Mouse (Mus musculus): ENCODE measurements around the gene Zswim1.
A peak's percentile ranks its signal among the peaks of the same experiment; 100 is the strongest.

Zswim1 gene

DNA sequence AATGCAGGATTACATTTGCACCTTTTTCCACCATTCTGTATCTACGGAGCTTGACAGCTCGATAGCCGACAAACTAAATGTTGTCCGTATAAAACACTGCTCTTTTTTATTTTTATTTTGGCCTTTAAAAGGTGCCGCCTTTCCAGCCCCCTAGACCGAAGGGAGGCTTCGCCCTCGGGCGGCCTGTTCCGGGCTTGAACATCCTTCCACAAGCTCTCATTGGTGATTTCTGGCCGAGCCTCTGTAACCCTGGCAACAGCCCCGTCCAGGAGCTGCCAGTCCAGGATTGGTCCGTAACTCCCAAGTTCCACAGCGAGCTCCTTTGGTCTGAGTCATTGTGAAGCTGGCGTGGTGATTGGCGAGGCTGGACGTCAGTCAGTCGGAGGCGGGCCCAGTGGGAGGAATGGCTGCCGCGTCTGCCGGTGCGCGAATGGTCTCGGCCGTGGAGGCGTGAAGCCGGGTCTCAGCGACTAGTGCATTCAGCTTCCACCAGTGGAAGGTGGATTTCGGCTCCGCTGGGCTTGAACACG is at the start of gene Zswim1:
Zswim1 (plus strand) TSS at position 51 of the 530 bp plus-strand sequence.
- peak; percentile 97 for DNase-seq

DNA sequence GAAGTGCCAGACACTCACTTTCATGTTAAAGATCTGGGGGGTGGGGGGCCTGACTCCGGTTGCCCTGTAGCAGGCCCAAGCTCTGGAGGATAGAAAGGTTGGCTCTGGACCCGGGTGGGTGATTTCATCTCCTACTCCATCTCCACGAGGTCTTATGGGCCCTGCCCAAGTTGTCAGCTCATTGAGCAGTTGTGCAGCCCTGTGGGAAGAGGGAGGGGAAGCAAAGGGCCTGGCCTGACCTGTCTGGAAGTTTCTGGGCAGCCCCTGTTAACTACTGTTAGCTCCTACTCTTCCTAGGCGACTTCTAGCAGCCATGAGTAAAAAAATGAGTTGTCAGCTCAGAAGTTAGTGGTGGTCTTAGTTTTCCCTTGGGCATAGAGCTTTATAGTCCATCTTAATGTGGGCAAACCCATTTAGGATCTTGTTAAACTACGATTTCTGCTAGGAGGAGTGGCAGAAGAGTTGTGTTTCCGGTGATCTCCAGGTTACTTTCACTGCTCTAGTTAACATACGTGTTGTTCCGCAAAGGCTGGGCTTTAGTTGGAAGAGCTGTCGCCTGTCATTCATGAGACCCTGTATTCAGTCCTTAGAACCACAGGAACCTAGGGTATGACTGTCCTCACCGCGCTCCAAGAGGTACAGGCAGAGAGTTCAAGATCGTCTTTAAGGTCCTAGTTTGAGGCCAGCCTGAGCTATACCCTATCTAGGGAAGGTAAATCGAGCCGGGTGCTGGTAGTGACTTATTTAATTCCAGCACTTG is 49.1 kb upstream of the Zswim1 start:
- no peak for DNase-seq

DNA sequence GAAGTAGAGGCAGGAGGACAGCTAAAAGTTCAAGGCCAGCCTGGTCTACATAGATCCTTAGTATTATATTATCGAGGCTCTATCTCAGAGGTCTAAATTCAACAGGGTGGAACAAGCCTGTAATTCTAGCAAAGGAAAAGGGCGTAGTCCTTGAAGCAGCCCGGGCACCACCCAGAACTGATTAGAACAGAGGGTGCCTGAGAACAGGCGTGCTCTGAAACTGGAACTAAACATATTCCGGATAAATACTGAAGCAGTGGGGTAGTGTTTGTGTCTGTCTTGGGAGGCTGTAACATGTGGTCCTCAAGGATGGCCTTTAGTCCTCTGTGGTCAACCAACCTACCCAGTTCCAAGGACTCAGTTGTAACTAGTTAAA is 48.5 kb upstream of the Zswim1 start:
- DNase-seq, result no peak

DNA sequence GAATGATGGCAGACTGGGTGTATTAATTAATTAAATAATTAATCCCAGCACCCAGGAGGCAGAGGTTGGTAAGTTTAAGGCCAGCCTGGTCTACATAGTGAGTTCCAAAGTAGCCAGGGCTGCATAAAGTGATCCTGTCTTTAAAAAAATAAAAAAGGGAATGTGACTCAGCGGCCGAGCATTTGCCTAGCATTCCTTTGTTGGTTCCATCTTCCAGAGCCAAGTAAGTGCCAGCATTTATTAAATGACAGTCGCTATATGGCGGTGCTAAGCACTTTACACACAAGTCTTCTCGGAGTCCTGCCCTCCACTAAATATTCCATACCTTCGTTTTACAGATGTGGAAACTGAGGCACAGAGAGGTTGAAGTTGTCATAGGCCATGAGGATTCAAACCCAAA is 46.4 kb upstream of the Zswim1 start:
- DNase-seq, result no peak

DNA sequence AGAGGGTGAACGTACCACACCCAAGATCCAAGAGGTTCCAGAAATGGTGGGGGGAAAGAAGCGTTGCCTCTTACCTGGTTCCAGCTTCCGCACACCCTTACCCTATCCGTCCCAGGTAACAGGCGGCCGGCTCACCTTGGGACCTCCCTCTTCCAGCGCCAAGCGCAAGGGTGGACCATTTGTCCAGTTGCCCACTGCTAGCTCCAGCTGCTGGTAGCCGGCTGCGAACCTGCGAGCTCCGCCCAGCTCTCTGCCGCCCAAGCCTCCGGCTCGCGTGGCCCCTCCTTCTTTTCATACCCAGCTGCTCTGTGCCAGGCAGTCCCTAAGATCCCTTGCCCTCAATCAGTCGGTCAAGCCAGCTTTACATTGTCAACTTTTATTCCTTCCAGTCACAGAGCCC is 45.7 kb upstream of the Zswim1 start:
- no peak for DNase-seq

DNA sequence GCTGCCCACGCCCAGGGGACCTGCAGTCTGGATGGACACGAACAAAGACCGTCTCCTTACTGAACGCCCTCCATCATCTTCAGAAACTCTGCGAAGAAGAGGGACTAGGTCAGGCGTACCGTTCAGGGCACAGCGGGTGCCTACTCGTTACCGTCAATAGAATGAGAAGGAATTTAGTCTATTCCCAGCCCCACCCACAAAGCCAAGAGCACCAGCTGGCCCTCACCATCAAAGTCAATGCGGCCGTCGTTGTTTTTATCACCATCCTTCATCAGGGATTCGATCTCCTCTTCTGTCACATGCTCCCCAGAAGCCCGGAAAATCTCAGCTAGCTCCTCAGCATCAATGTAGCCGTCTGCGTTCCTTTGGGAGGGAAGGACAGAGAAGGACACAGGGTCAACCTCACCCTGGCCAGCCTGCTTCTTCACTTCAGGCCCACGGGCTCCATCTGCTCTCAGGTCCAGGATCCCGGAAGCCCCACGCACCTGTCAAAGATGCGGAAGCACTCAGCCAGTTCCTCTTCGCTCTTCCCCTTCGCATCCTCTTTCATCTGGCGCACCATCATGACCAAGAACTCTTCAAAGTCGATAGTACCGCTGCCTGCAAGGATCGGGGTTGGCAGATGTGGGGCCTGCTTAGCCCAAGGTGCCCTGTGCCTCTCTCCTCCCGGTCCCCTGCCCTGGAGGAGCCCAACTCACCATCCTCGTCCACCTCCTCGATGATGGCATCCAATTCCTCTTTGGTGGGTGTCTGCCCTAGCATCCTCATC is 45.1 kb upstream of the Zswim1 start:
- no peak for DNase-seq

DNA sequence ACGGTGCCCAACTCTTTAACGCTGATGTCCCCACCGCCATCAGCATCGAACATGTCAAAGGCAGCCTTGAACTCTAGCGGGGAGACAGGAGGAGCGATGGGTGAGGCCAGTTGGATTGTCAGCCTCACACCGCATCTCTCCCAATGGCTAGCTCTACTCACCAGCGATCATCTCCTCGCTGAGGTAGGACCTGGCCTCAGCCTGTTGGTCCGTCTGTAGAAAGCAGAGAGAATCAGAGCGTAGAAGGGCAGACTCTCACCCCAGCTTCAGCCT is 44.5 kb upstream of the Zswim1 start:
- no peak for DNase-seq

DNA sequence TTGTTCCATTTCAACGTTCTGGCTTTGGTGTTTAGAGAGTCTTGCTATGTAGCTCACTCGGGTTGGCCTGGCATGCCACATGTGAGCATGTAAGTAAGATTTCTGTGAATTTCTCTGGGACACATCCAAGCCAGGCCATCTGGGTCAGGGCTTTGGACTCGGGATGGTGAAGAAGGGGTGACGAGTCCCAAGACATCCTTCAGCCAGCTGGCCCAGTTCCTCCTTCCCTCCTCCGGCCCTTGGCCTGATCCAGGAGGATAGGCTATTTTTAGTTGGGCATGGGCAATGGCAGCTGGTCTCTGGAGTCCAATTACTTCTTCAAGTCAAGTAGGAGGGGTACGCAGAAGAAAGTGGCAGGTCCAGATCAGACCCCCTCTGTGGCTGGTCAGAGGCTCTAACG is 43.7 kb upstream of the Zswim1 start:
- no peak for DNase-seq

DNA sequence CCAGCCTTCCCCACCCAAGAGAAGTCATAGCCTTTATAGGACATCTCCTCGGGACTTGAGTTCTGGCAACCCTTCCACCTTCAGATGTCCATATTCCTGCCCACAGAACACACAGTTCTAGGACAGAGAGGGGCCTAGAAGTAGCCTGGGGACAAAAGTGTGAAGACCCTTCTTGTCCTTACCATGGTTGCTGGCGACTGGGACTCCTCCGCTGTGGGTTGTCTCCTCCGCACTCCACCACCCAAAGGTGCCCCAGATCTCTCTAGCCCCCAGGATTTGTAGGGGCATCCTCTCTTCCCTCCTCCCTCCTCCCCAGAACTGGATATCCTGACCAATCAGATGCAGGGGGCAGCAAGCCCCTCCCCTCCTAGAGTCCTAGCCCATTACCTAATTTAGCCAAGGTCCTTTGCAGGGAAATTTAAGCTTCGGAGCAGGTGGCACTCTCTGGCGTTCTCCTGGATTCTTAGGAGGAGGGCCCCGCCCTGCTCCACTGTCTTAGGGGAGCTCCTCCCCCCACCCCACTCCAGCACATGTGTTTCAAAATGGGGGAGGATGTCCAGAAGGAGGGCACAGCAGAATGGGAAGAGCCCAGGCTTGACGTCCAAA is 42.9 kb upstream of the Zswim1 start, which contains the start of gene Tnnc2:
Tnnc2 (minus strand) TSS at position 487 of the 606 bp plus-strand sequence.
- DNase-seq, result no peak

DNA sequence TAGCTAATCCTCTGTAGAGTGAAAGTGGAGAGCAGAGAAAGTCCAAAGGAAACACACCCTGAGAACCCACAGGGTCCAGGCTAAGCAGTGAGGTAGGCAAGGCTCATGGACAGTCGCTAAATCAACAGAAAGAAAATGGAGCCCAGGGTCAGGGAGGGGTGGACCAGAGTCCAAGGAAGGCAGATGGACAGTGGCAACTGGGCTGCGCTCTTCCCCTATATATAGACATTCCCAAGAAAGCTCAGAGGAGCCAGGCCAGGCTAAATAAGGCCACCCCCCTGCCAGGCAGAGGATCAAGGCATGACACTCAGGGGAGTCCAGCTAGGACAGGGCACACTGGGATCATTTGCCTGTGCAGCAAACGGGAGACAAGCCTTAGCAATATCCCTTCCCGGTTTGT is 40.6 kb upstream of the Zswim1 start:
- no peak for DNase-seq

DNA sequence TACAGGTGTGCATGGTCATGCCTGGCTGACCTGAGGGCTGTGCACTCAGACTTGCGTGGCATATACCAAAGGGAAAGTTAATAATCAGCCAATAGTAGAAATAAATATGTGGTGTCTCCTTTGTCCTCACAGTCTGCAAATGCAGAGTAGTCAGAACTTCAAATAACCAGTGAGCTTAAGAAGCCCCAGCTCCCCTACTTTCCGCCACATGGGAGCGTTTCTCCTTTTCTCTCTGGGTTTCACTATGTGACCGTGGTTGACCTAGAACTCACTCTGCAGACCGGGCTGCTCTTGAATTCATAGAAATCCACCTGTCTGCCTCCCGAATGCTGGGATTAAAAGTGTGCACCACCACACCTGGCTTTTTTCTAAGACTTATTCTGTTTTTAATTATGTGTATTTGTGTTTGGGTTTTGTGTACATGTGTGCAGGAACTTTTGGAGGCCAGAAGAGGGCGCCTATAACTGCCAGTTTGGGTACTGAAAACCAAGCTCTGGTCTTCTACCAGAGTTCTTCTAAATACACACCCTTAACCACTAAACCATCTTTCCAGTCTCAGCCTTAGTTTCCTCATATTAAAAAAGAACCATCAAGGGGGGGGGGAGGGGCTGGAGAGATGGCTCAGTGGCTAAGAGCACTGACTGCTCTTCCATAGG is 38.4 kb upstream of the Zswim1 start:
- no peak for DNase-seq

DNA sequence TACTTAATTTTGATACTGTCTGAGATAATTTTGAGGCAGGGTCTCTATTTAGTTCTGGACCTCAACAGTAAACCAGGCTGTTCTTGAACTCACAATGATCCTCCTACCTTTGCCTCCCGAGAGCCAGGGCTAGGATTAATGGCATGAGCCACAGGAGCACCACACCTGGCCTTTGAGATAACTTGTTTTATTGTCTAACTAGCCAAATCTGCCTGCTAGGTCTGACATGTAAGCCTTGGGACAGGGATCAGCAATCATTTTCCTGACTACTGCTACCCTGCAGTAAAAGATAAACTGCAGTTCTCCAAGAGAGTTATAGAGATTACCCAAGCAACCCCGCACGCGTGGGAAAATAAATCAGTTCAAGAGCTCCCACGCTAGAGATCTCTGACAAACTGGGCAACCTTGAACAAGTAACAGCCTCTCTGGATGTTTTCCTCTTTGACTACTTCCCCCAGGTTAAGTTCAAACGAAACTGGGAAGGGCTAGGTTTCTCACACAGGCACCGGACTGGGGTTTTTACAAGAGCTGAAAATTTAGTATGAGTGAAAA is 37.5 kb upstream of the Zswim1 start:
- DNase-seq, result peak; percentile 26

DNA sequence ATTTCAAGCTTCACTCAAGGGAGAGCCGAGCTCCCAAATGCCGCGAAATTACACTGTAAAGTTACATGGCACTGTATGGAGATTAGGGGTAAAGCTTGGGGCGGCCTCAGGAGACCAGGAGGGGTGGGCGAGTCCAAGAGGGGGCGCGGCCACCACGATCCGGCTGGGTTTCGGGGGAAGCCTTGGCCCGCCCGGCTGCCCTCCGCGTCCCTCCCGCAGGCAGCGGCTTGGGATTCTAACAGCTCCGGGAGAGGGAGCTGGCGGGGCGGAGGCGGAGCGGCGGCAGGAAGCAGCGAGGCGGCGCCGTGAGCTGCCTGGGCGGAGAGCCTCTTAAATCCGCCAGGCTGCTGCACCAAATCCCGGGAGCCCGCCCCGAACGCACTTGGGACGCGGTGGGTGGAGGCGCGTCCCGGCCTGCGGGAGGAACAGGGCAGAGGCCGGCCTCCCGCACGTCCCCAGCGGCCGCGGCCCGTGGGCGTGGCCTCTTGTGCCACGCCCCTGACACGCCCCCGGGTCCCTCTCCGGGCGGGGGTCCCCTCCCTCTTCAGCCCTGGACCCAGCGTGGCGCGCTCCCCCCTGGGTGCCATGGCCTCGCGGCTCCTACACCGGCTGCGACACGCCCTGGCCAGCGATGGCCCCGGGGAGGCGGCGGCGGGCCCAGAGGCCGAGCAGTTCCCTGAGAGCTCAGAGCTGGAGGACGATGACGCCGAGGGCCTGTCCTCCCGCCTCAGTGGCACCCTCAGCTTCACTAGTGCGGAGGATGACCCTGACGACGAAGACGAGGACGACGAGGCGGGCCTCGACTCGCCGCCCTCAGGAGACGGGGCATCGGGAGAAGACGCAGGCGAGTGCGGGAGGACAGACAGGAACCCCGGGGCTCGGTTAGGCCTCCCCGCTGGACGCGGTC is 36.8 kb upstream of the Zswim1 start, which contains the start of gene Snx21:
Snx21 (plus strand) TSS at position 343 of the 907 bp plus-strand sequence.
- peak; percentile 92 for DNase-seq

DNA sequence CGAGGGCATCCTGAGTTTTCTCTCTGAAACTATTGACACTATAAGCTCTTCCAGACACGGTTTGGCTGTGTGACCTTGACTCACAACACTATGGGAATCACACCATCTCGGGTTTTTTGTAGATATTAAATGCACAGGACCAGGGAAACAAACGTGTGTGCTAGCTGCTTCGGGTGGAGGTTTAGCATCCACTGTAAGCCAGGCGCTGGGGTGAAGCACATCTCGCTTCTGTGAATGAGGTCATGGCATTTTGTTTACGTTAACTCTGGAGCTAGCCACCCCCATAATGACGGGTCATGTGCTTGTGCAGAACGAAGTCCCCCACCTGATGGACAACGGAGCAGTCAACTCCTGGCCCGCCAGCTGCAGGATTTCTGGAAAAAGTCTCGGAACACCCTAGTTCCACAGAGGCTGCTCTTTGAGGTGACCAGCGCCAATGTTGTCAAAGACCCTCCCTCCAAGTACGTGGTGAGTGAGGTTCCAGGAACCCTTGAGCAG is 36.0 kb upstream of the Zswim1 start:
- peak; percentile 43 for DNase-seq

DNA sequence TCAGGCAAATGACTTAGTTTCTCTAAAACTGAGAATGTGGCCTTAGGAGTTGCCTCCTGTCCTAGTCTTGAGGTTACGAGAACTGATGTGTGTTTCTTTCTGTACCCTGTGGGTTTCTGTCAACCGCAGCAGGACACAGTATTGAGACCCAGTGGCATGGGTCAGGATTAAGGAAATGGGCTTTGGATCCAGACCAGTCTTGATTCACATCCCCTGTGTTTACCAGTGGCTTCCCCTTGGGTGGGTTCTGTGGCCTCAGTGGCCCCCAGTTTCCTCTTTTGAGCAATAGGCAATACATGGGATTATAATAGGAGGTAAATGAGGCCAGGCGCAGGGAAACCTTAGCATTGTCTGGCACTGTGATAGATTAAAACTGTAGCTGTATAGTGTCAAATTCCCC is 35.5 kb upstream of the Zswim1 start:
- DNase-seq, result no peak

DNA sequence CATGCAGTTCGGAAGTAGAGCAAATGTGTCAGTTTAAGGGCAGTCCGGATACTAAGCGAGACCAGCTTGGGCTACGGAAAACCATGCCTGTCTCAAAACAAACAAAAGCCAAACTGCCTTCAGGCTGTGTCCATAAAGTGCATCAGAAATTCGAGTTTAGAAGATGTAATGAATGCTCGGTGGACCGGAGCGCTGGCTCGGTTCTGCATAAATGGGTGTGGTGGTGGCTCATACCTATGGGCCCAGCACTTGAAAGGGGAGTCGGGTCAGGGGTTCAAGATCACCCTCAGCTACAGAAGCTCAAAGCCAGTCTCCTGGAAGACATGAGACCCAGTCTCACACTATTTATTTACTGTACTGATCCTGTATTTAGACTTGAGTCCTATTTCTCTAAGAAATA is 34.7 kb upstream of the Zswim1 start:
- DNase-seq, result no peak

DNA sequence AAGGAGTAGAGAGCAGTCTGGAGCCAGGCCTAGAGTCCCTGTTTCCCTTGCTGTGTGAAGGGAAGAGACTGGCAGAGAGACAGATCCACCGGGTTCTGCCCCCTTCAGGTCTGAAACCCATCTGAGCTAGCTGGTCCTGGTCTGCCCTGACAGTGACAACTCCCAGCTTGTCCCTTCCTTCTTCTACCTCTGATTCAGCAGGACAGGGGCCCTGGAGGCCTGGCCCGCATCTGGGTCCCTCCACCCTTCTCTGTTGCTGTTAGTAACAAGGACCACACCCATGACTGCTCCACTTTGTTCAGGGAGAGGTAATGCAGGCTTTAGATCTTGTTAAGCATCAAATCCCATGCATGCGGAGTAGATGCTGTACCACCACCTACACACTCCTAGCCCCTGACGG is 34.1 kb upstream of the Zswim1 start:
- no peak for DNase-seq

DNA sequence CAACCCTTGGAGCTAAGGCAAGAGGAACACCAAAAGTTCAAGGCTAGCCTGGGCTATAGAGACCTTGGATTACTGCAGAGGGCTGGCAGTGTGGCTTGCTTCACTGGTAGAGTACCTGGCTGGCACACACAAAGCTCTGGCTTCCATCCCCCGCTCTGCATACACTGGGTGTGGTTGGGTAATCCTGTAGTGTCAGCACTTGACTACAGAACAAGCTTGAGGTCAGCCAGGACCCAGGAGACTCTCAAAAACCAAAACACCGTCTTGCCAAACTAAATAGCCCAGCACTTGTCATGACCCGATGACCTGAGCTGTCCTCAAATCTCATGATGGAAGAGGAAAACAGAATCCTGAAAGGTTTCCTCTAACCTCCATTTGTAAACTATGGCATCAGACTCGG is 32.0 kb upstream of the Zswim1 start:
- no peak for DNase-seq

DNA sequence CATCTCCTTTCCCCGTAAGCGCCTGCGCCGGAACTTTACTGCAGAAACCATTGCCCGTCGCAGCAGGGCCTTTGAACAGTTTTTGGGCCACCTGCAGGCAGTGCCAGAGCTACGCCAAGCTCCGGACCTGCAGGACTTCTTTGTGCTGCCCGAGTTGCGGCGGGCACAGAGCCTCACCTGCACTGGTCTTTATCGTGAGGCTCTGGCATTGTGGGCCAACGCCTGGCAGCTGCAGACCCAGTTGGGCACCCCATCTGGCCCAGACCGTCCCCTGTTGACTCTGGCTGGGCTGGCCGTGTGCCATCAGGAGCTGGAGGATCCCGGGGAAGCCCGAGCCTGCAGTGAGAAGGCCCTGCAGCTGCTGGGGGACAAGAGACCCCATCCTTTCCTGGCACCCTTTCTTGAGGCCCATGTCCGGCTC is 30.6 kb upstream of the Zswim1 start:
- no peak for DNase-seq

DNA sequence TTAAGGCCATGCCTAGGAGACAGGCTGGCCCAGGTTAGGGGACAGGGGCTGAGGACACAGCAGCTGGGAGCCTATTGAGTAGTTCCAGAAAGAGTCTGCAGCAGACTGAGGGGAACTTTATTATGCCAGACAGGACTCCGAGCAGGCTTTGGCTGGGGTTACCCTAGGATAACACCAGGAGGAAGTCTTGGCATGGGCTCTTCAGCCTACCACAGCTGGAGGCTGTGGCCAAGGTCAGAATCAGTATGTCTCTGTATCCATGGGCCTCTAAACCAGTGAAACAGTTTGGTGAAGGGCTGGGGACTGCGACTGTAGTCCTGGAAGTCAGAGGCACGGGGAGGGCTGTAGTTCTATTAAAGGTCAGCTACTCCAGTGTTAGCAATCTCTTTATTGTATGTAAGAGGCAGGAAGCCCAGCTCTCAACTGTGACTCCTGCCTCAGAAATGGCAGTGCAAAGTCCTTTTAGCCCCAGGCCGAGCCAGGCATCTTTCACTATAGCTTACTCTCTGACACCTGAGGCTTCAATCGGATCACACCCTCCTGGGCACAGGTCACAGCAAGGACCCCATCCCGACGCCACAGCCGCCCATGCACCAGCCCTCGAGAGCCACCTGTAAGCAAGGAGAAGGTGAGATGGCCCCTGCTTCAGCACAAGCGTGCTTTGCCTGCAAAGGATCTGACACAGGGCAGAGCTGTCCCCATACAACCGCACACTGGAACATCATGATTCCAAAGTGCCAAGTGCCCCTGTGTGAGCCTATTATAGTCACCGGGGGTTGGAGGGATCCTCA is 29.9 kb upstream of the Zswim1 start:
- DNase-seq, result no peak

DNA sequence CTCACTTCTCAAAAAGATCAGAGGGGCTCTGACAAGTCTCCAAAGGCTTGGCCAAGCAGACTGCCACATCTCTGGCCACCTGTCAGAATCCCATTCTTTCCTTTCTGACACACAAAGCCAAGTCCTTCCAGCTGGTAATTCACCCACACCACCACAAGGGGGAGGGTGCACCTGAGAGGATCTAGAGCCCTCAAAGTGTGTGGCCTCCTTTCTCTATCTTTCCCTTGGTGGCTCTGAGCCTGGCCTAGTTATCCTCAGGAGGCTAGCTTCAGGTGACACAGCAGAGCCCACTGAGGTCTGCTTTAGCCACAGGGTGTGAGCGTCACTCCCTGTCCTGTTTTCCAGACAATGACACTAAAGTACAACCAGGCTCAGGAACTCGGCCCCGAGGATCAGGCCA is 29.2 kb upstream of the Zswim1 start:
- peak; percentile 66 for DNase-seq
